Mouse (Mus musculus): ENCODE measurements around the gene Derl2. TPM values are rescaled to one million over a fixed set of nuclear protein-coding genes. Genes with fewer than 3 reads are reported as not detected.

The Derl2 gene
- polyA plus RNA-seq, 1 experiment from 2014 or later = 36.8 TPM

DNA sequence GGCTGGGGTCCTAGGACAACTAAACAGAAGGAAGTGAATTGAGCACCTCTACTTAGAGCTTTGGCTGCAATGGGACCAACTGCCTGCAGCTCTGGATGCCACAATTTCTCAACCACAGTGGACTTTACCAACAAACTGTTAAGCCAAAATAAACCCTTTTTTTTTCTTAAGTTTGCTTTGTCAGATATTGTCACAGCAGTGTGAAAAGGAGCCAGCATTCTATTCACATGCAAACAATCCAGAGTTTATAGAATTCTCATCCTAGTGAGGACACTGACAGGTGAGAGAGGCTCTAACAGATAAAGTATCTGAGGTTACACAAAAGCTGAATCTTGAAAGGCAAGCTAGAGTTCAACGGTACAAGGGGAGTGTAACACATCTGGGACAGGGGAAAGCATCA, 2.6 kb downstream of the Derl2 start:
- no peak for ATAC-seq (ENCODE audit: low read depth)
- Histone ChIP-seq H3K36me3 (peaks cover 28% of the 10 kb centered on the region), H3K9ac (no peak overlapping the region), H3K4me2 (no peak overlapping the region), H3K4me3 (replicated peaks) (no peak overlapping the region), H3K27ac (no peak overlapping the region), H3K27me3 (no peaks in the 10 kb centered on the region), H3K9me3 (replicated peaks) (no peaks in the 10 kb centered on the region), H3K4me1 (replicated peaks) (peaks cover 41% of the 10 kb centered on the region)
- WGBS (ENCODE audit: insufficient replicate concordance) = 78% methylated on average over 1 of the region's 1 CpGs
- no peak for DNase-seq

DNA sequence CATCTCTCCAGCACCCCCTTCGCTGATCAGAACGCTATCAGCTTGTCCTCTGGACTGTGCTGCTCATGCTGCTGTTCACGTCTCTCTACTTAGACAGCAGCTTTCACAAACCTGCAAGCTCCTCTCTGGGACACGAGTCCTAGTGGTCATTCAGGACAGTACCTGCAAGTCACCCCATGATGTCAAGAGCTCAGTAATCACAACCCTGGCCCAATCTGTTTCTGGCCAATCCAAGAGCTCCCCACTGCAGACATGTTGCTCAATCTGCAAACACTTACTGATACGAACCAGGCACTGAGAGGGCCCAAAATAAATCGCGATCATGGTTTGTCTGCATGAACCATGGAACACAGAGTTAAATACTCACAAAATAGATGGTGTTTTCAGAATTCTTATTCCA, 6.9 kb downstream of the Derl2 start:
- H3K4me1 ChIP-seq (replicated peaks) = peaks cover 18% of the 10 kb centered on the region
- no peak overlapping the region for H3K9ac ChIP-seq
- H3K27ac ChIP-seq = peak overlapping the region; percentile 64; the same call in 1 of the 2 replicates
- H3K36me3 ChIP-seq = peaks cover 58% of the 10 kb centered on the region
- H3K27me3 ChIP-seq = no peaks in the 10 kb centered on the region
- H3K9me3 ChIP-seq (replicated peaks) = no peaks in the 10 kb centered on the region
- WGBS (ENCODE audit: insufficient replicate concordance) = 76% methylated on average over 7 of the region's 7 CpGs
- H3K4me3 ChIP-seq (replicated peaks) = no peak overlapping the region
- no peak for DNase-seq
- no peak overlapping the region for H3K4me2 ChIP-seq
- ATAC-seq (ENCODE audit: low read depth) = peak; percentile 84

DNA sequence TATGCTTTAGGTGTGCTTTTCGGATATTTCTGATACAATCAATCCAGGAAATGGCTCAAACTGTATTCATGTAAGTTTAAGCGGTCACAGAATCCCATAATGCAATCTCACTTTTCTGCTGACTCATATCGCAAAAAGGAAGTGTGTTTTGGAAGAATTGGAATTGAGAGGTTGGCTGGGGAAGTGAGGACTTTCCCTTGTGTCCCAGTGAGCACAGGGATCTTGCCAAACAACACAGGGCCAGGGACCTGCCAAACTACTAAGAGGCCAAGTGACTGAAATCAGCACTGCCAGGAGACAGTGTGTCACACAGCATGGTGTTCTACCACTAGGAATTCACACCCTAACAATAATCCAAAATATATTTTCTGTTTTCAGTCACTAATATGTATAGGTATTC, 11.3 kb downstream of the Derl2 start:
- Histone ChIP-seq H3K4me1 (replicated peaks) (peaks cover 12% of the 10 kb centered on the region), H3K4me3 (replicated peaks) (no peak overlapping the region), H3K9me3 (replicated peaks) (no peaks in the 10 kb centered on the region), H3K36me3 (peaks cover 53% of the 10 kb centered on the region), H3K27ac (no peak overlapping the region), H3K4me2 (no peak overlapping the region), H3K27me3 (no peaks in the 10 kb centered on the region), H3K9ac (no peak overlapping the region)
- 68% methylated on average over 3 of the region's 3 CpGs for WGBS (ENCODE audit: insufficient replicate concordance)
- ATAC-seq (ENCODE audit: low read depth) (no peak), DNase-seq (no peak)

DNA sequence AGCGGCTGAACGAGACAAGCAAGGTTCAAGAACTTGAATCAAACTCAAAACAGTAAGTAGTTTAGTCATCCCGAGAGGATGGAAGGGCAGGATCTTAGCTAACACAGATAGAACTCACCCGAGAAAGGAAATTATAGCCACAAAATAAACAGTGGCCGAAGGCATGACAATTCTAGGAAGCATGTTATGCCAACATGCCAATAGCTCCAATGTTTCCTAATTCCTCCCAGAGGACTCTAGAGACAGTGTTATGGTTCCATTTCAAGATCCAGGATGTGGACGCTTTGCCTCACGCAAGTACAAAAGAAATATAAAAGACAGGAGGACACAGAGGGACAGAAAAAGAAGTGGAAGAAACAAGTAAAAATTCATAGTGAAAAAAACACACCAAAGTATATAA, 11.8 kb downstream of the Derl2 start:
- Histone ChIP-seq H3K4me1 (replicated peaks) (peaks cover 17% of the 10 kb centered on the region), H3K36me3 (peaks cover 51% of the 10 kb centered on the region), H3K27me3 (no peaks in the 10 kb centered on the region), H3K9ac (no peak overlapping the region), H3K9me3 (replicated peaks) (no peaks in the 10 kb centered on the region), H3K4me2 (no peak overlapping the region), H3K4me3 (replicated peaks) (no peak overlapping the region), H3K27ac (no peak overlapping the region)
- WGBS (ENCODE audit: insufficient replicate concordance) = 81% methylated on average over 7 of the region's 7 CpGs
- ATAC-seq (ENCODE audit: low read depth) (no peak), DNase-seq (no peak)

GRCm38 (mm10) chr11:71007026-71007425, 12.6 kb downstream of the Derl2 start:
- no peaks in the 10 kb centered on the region for H3K9me3 ChIP-seq (replicated peaks)
- H3K27me3 ChIP-seq = no peaks in the 10 kb centered on the region
- DNase-seq (no peak), ATAC-seq (ENCODE audit: low read depth) (no peak)
- H3K27ac ChIP-seq = no peak overlapping the region
- WGBS (ENCODE audit: insufficient replicate concordance) = 78% methylated on average over 6 of the region's 6 CpGs
- H3K4me1 ChIP-seq (replicated peaks) = peaks cover 25% of the 10 kb centered on the region
- no peak overlapping the region for H3K9ac ChIP-seq
- no peak overlapping the region for H3K4me3 ChIP-seq (replicated peaks)
- peaks cover 44% of the 10 kb centered on the region for H3K36me3 ChIP-seq
- H3K4me2 ChIP-seq = no peak overlapping the region

DNA sequence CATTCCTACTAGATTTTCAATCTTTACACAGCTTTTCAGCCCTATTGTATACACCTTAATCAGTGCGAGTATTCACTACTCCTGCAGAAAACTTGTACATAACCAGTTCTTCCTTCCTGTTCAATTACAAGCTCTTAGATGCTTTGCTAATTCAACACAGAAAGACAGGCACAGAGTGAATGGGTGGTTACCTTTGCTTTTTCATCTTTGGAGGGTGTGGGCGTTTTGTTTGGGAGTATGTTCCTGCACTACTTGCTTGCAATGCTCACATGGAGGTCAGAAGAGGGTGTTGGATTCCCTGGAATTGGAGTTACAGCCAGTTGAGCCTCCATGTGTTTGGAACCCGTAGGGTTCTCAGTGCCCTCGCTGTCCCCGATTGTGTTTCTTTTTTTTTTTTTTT, 14.6 kb downstream of the Derl2 start:
- Histone ChIP-seq H3K4me2 (peak overlapping the region; percentile 90), H3K4me1 (replicated peaks) (peaks cover 31% of the 10 kb centered on the region), H3K27me3 (no peaks in the 10 kb centered on the region), H3K36me3 (peaks cover 25% of the 10 kb centered on the region), H3K9ac (peak overlapping the region; percentile 53; the same call in 1 of the 2 replicates), H3K9me3 (replicated peaks) (no peaks in the 10 kb centered on the region), H3K27ac (peak overlapping the region; percentile 41), H3K4me3 (replicated peaks) (peak overlapping the region; percentile 96)
- WGBS (ENCODE audit: insufficient replicate concordance) = 53% methylated on average over 5 of the region's 5 CpGs
- DNase-seq (no peak), ATAC-seq (ENCODE audit: low read depth) (no peak)

GRCm38 (mm10) chr11:71004316-71004773, 15.3 kb downstream of the Derl2 start, which contains the start of gene Dhx33:
Dhx33 (minus strand) TSS chr11:71004437.
- Histone ChIP-seq H3K27me3 (no peaks in the 10 kb centered on the region), H3K36me3 (peaks cover 25% of the 10 kb centered on the region), H3K9me3 (replicated peaks) (no peaks in the 10 kb centered on the region), H3K4me2 (peak within 1 kb of the TSS; percentile 90), H3K4me1 (replicated peaks) (peaks cover 31% of the 10 kb centered on the region), H3K4me3 (replicated peaks) (peak within 1 kb of the TSS; percentile 96), H3K9ac (peak within 1 kb of the TSS; percentile 86), H3K27ac (peak within 1 kb of the TSS; percentile 77)
- WGBS (ENCODE audit: insufficient replicate concordance) = under 1% methylated on average over 35 of the region's 35 CpGs
- peak; percentile 91 for ATAC-seq (ENCODE audit: low read depth)
- peak; percentile 91 for DNase-seq

- DNase-seq (no peak), ATAC-seq (ENCODE audit: low read depth) (peak; percentile 79)
- Histone ChIP-seq H3K4me1 (replicated peaks) (peaks cover 27% of the 10 kb centered on the region), H3K27me3 (no peaks in the 10 kb centered on the region), H3K4me2 (peak overlapping the region; percentile 90), H3K36me3 (peaks cover 26% of the 10 kb centered on the region), H3K9ac (peak overlapping the region; percentile 86), H3K4me3 (replicated peaks) (peak overlapping the region; percentile 96), H3K27ac (peak overlapping the region; percentile 77), H3K9me3 (replicated peaks) (no peaks in the 10 kb centered on the region)
- under 1% methylated on average over 49 of the region's 49 CpGs for WGBS (ENCODE audit: insufficient replicate concordance)
Observed at GRCm38 (mm10) chr11:71003611-71004315, 15.9 kb downstream of the Derl2 start.

GRCm38 (mm10) chr11:71001167-71001566, 18.5 kb downstream of the Derl2 start:
- peaks cover 36% of the 10 kb centered on the region for H3K36me3 ChIP-seq
- peaks cover 27% of the 10 kb centered on the region for H3K4me1 ChIP-seq (replicated peaks)
- H3K4me3 ChIP-seq (replicated peaks) = no peak overlapping the region
- DNase-seq = no peak
- no peak overlapping the region for H3K27ac ChIP-seq
- H3K9ac ChIP-seq = no peak overlapping the region
- H3K9me3 ChIP-seq (replicated peaks) = no peaks in the 10 kb centered on the region
- H3K4me2 ChIP-seq = no peak overlapping the region
- H3K27me3 ChIP-seq = no peaks in the 10 kb centered on the region
- ATAC-seq (ENCODE audit: low read depth) = no peak
- 81% methylated on average over 4 of the region's 4 CpGs for WGBS (ENCODE audit: insufficient replicate concordance)

DNA sequence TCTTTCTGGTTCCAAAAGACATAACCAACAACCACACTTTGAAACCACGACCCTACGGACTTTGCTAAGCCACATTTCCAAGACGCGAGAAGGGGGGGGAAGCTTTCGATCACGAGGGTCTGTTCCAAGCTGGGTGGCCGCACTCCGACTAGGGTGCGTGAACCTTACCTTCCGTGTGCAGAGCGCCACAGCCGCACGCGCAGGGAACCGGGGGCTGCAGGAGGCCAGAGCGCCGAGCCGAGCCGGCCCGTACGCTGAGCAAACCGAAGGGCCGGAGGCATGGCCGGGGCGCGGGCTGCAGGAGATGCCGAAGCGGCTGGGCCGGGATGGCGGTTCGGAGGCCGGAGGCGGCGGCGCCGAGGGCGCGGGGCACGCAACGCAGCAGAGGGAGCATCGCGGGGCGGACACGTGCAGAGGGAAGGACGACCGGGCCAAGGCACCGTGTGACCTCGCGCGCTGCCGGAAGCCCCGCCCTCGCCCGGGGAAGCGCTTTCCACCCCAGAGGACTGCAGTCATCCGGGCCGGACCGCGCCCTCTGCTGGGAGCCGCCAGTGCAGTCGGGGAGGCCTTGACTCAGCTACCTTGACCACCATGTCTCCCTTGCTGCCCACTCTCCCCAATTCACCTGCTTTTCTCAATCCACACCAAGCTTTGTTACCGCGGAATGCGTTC, 36.9 kb downstream of the Derl2 start, which contains the start of gene C1qbp:
Gene C1qbp (minus strand): TSS at position 470 of the 672 bp plus-strand sequence.
- H3K4me1 ChIP-seq (replicated peaks) = peaks cover 40% of the 10 kb centered on the region
- DNase-seq (peak; percentile 91), ATAC-seq (ENCODE audit: low read depth) (peak; percentile 94)
- H3K27ac ChIP-seq = peak within 1 kb of the TSS; percentile 72
- no peaks in the 10 kb centered on the region for H3K9me3 ChIP-seq (replicated peaks)
- no peaks in the 10 kb centered on the region for H3K27me3 ChIP-seq
- under 1% methylated on average over 54 of the region's 64 CpGs for WGBS (ENCODE audit: insufficient replicate concordance)
- peak within 1 kb of the TSS; percentile 95 for H3K4me3 ChIP-seq (replicated peaks)
- peak within 1 kb of the TSS; percentile 95 for H3K4me2 ChIP-seq
- H3K9ac ChIP-seq = peak within 1 kb of the TSS; percentile 88
- H3K36me3 ChIP-seq = peaks cover 69% of the 10 kb centered on the region

- no peaks in the 10 kb centered on the region for H3K27me3 ChIP-seq
- H3K4me3 ChIP-seq (replicated peaks) = peak overlapping the region; percentile 95
- H3K9me3 ChIP-seq (replicated peaks) = no peaks in the 10 kb centered on the region
- peaks cover 40% of the 10 kb centered on the region for H3K4me1 ChIP-seq (replicated peaks)
- 2% methylated on average over 12 of the region's 12 CpGs for WGBS (ENCODE audit: insufficient replicate concordance)
- H3K9ac ChIP-seq = peak overlapping the region; percentile 88
- peak overlapping the region; percentile 95 for H3K4me2 ChIP-seq
- peaks cover 69% of the 10 kb centered on the region for H3K36me3 ChIP-seq
- peak overlapping the region; percentile 55; the same call in 1 of the 2 replicates for H3K27ac ChIP-seq
- DNase-seq = no peak
- ATAC-seq (ENCODE audit: low read depth) = no peak
Observed at GRCm38 (mm10) chr11:70982030-70982429, 37.6 kb downstream of the Derl2 start.

Measured in liver, embryonic 13.5 days (tissue).